Mouse (Mus musculus) adrenal gland (tissue): ENCODE measurements around the gene Wfikkn2.

Source experiments
- intact Hi-C: fragments of 180-260 bp; cut with DNase I; formaldehyde crosslinking; loops from one replicate; pipeline ENCODE4 v1.15.1; 2025

Gene Wfikkn2

DNA sequence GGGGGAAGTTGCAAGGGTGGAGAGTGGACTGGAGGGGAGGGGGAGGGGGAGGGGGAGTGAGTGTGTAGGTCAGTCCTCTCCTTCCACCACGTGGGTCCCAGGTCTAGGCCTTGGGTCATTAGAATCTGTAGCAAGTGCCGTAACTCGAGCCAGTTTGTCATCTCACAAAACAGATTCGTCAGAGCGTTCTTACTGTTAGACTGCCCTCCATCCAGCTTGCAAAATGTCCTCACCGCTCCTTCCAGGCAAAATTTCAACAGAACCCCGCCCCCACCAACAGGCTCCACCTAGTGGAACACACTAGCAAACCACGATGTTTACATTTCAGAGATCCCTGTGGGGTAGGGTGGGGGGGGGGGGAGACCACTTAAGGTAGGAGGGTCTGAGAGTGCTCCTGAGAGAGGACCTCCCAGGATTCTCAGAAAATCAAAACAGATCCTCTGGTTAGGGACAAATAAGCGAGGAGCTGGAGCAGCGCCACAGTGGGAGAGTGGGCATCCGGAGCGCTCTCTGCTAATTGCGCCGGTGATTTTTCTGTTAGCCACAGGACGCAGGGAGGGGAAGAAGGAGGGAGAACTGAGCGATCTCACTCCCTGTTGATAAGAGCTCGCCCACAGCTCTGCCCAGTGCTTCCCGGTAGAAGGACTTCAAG is 19.5 kb upstream of the Wfikkn2 start:
- intact Hi-C loops, result no loop called here

- intact Hi-C loops, result no loop called here
Observed at GRCm38 (mm10) chr11:94261585-94262370, 16.0 kb upstream of the Wfikkn2 start.

- intact Hi-C loops, result no loop called here
Observed at GRCm38 (mm10) chr11:94259814-94260213, 14.0 kb upstream of the Wfikkn2 start.

GRCm38 (mm10) chr11:94257987-94258386 is 12.2 kb upstream of the Wfikkn2 start:
- intact Hi-C loops, result no loop called here

GRCm38 (mm10) chr11:94255733-94256132 is 9.9 kb upstream of the Wfikkn2 start:
- intact Hi-C loops, result no loop called here

DNA sequence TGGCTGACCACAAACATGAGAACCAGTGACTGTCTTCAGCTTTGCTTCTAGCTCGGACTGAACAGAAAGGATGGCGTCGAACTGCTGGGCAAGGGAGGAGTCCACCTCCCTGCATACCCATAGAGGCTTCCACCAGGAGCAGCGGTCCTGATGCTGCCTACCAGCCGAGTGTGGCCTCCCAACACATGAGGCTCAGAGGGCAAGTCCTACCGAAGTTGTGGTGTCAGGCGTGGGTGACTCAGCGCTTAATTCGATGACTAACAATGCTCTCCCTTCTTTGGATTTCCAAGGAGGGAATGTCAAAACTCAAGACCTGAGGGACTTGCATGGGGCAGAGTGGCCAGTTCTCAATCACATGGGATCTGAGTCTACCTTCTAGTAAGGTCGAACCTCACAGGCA is 7.9 kb upstream of the Wfikkn2 start:
- intact Hi-C loops, result no loop called here

- intact Hi-C loops, result no loop called here
Observed at GRCm38 (mm10) chr11:94253156-94253555, 7.4 kb upstream of the Wfikkn2 start.

DNA sequence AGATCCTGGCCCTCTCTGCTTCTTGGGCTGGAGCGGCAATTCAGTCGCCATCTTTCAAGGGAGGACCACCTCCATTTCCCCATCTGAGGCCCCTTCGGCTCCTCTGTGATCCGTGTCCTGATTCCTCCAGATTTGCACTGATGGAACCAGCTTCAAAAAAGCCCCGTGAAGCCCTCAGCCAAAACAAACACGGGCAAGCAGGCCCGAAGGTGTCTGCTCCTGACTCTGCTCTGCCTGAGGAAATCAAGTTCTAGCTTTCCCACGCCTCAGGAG is 920 bp upstream of the Wfikkn2 start:
- intact Hi-C loops, result no loop called here

GRCm38 (mm10) chr11:94244385-94244784 is 1.4 kb downstream of the Wfikkn2 start:
- intact Hi-C loops, result no loop called here

DNA sequence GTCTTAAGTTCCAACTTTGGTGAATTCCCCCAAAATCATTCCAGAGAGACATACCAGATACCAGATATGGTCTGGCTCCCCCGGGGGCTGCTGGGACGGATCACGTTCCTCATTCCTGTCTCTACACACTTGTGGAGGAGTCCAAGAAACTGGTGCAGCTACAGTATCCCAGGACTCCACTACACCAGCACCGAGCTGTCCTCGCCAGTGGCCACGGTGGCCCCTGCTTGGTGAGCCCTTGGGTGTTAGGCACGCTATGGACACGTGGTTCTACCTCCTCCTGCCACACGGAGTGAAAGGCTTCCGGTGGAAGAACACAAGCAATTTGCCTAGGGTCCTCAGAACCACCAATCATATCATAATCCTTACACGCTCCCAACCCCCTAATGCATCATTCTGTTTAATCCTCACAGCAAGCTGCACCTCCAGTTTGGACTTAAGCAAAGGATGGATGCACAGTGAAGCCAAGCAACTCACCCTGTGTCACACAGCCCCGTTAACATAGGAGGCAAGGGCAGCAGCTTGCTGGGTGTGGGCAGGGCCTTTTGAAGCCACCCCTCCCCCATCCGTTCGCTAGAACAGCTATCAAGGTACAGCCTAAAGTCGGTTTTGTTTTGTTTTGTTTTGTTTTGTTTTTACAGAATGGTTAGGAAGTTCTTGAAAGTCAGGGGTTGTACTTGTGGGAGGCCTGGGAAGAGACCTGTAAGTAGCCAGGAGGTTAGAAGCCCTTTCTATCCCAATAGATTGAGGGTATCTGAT is 2.2 kb downstream of the Wfikkn2 start:
- intact Hi-C loops, result no loop called here

DNA sequence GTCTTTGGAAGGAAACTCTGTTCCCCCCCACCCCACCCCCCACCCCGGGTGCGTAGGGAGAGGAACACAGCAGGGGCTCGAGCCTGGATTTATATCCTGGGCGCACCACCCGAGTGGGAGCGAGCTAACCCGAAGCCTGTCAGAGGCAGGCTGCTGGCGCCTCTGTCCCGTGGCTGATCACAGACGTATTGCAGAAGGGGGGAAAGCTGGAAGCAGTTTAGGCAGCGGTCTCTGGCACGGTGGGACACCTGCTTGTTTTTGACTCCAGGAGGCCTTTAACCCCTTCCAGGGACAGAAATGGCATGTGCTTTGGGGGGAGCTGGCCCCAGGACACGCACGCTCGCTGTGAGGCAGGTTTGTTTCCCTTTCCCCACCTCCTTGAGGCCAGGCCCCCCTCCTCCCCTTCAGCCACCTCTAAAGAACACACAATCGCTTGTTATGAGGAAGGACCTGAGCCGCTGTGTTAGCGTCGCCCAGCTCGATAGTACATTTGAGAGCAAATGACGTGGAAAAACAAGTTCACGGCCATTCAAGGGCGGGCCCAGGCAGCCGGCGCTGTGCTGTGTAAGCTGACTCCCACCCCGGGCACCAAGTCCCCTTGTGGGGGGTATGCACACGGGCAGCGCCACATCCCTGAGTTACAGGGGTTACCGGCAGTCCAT is 2.9 kb downstream of the Wfikkn2 start:
- intact Hi-C loops, result no loop called here

DNA sequence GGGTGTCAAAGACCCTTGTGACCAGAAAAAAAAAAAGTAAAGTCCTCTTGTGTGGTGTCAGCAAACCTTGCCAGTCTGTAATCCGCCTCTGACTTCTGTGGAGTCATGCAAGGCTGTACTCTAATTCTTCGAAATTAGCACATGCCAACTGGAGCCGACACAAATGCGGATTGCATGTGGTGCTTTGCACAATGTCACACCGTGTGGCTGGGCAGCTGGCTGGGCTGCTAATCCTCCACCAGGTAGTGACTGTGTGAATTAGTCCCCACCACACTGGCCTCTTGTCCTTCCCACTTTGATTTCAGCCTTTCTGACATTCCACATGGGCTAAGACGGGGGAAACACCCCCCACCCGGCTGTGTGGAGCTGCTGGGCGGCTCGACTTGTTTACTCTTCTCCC is 6.1 kb downstream of the Wfikkn2 start:
- intact Hi-C loops, result loop anchor here (5.0 kb wide), 1 partner anchor 248 kb away; the partner anchor contains the start of gene Spata20

DNA sequence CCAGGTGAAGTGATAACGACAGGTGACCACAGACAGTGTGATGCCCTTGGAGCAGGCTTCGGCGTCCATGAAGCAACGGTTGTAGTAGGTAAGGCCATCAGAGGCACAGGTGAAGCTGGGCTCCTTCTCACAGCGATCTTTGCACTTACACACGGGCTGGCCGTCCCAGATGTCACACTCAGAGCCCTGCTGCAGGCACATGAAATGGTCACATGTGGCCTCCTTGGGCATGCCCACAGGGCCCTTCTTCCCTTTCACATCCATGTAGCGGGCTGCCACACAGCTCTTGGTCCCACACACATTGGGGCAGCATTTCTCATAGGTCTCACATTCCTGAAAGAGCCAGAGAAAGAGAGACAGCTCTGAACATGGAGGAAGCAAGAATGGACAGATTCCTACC is 7.0 kb downstream of the Wfikkn2 start:
- intact Hi-C loops, result loop anchor here (5.0 kb wide), 1 partner anchor 249 kb away; the partner anchor contains the start of gene Spata20

DNA sequence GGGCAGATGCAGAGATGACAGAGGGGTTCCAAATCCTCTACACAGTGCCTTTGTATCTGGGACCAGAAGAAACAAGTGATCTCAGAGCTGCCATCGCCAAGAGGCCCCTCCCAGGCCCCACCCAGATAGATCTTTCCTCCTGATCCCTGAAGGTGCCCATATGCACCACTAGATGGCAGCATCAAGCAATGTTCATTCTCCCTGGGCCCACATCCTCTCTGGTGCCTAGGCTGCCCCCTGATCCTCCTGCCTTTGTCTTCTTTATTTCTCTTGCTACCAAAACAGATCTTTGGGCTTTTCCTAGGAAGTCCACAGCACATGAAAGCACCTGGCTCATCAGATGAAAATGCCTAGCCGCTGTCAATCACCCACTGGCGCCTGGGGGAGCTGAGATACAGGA is 9.7 kb downstream of the Wfikkn2 start:
- intact Hi-C loops, result loop anchor here (1.0 to 5.0 kb wide), 2 partner anchors 40 to 251 kb away; partner anchors contain the start of gene Spata20

GRCm38 (mm10) chr11:94234857-94235256 is 10.9 kb downstream of the Wfikkn2 start:
- intact Hi-C loops, result loop anchor here (5.0 kb wide), 1 partner anchor 252 kb away; the partner anchor contains the start of gene Spata20

- intact Hi-C loops, result no loop called here
Observed at GRCm38 (mm10) chr11:94234380-94234779, 11.4 kb downstream of the Wfikkn2 start.

DNA sequence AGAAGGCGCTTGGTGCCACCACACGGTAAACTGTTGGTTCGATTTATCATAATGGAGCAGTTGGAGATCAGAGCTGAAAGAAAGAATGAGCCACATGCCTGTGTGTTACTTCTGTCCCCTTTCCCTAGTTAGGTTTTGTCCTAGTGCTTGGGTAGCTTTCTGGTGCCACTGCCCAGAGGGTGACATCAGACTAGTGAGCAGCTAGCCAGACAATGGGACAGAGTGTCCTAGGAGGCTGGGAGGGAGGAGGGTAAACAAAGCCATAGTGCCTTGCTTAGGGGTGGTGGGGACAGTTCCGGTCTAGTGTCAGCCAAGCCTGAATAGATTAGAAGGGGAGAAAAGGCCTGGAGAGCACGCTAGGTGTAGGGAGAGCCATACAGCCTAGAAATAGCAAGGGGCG is 12.4 kb downstream of the Wfikkn2 start:
- intact Hi-C loops, result no loop called here

DNA sequence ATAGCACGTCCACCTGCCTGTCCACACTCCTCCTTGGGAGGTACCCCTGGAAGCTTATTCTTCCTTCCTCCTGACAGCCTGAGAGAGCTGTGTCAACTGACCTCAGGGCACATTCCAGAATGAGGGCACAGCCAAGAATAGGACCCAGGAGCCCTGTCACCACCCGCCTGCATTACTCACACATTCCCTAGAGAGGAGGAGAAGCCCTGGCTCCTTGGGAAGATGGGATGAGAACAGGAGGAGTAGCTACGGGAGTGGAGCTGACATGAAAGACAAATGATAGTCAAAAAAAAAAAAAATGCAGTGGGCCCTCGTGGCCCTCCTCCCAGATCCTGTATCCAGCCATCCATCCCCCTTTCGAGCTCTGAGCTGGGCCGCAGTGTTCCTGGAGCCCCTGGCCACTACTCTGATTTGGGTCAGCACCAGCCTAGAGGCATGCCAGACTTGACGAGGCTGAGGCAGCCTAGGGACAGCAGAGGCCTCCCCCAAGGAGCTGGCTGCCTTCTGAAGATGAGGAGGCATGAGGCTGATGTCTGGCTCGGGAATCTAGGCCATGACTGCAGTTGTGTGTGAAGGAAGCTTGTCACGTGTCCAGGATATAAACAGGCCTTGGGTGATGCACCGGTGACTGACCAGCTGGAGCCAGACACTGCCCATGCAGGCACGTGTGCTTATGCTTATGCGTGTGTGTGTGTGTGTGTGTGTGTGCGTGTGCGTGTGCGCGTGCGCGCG is 13.8 kb downstream of the Wfikkn2 start:
- intact Hi-C loops, result no loop called here

- intact Hi-C loops, result no loop called here
Observed at GRCm38 (mm10) chr11:94230244-94230643, 15.6 kb downstream of the Wfikkn2 start.

- intact Hi-C loops, result no loop called here
Observed at GRCm38 (mm10) chr11:94229207-94229960, 16.4 kb downstream of the Wfikkn2 start.
